Mouse (Mus musculus) MEL (cell line): ENCODE measurements around the gene Mgat4b. TPM values are rescaled to one million over a fixed set of nuclear protein-coding genes. Genes with fewer than 3 reads are reported as not detected.

Experiments
- DNase-seq: peaks from one replicate; pipeline ENCODE4 v3.0.0; 2011; ENCODE audit warnings: low read depth, low spot score
- H3K27ac ChIP-seq: 2 replicates; pipeline ENCODE4 v1.5.1; 2012; ENCODE audit warnings: low read depth, mild to moderate bottlenecking, control low read depth, low read length, moderate library complexity; ENCODE audit not compliant: control insufficient read depth
- H3K27me3 ChIP-seq, 2 experiments: fragments of 150-350 bp in 1 of 2; sonication (generic) in 1 of 2; 2 replicates each; pipeline ENCODE4 v1.6.1; 2012; ENCODE audit warnings: low read length in 2 of 2, mild to moderate bottlenecking in 2 of 2, improper control_type of control experiment in 1 of 2, moderate library complexity in 1 of 2; ENCODE audit not compliant: insufficient read depth in 2 of 2, control insufficient read depth in 1 of 2
- H3K36me3 ChIP-seq, 2 experiments: 2 replicates each; pipeline ENCODE4 v1.6.1; 2012 to 2014; ENCODE audit warnings: low read length in 2 of 2, improper control_type of control experiment in 1 of 2, inconsistent platforms in 1 of 2, mild to moderate bottlenecking in 1 of 2; ENCODE audit not compliant: insufficient read depth in 2 of 2, control insufficient read depth in 1 of 2
- H3K4me1 ChIP-seq, 2 experiments: fragments of 150-350 bp in 1 of 2; sonication (generic) in 1 of 2; 2 replicates each; pipeline ENCODE4 v1.6.1; 2012; ENCODE audit warnings: low read length in 2 of 2, improper control_type of control experiment in 1 of 2, mild to moderate bottlenecking in 1 of 2; ENCODE audit not compliant: insufficient read depth in 2 of 2, control insufficient read depth in 1 of 2
- H3K4me3 ChIP-seq, 2 experiments: fragments of 150-350 bp in 1 of 2; sonication (generic) in 1 of 2; 2 replicates each; pipeline ENCODE4 v1.5.1; 2012; ENCODE audit warnings: low read depth in 2 of 2, low read length in 2 of 2, mild to moderate bottlenecking in 2 of 2, moderate library complexity in 2 of 2, control low read depth in 1 of 2, improper control_type of control experiment in 1 of 2; ENCODE audit not compliant: control insufficient read depth in 1 of 2, insufficient read depth in 1 of 2
- H3K79me2 ChIP-seq: 2 replicates; pipeline ENCODE4 v1.6.1; 2012; ENCODE audit warnings: mild to moderate bottlenecking, low read length, moderate library complexity; ENCODE audit not compliant: control insufficient read depth, poor library complexity, insufficient read depth
- H3K9ac ChIP-seq: 2 replicates; pipeline ENCODE4 v1.6.1; 2012; ENCODE audit warnings: low read depth, mild to moderate bottlenecking, control low read depth, low read length, moderate library complexity; ENCODE audit not compliant: control insufficient read depth, poor library complexity, severe bottlenecking
- H3K9me3 ChIP-seq: fragments of 150-350 bp; sonication (generic); replicated peaks from 2 replicates; pipeline ENCODE4 v1.6.1; 2012; ENCODE audit warnings: mild to moderate bottlenecking, low read length, improper control_type of control experiment, moderate library complexity; ENCODE audit not compliant: insufficient read depth
- BHLHE40 ChIP-seq: IDR thresholded peaks from 2 replicates; pipeline ENCODE4 v1.6.1; 2012; ENCODE audit warnings: low read depth, mild to moderate bottlenecking, inconsistent platforms, low read length, improper control_type of control experiment, borderline replicate concordance
- CHD2 ChIP-seq: IDR thresholded peaks from 2 replicates; pipeline ENCODE4 v1.6.1; 2011; ENCODE audit warnings: low read length, improper control_type of control experiment
- CTCF ChIP-seq, 3 experiments: IDR thresholded peaks in 2 of 3; conservative IDR thresholded peaks in 1 of 3; 2 replicates each; pipeline ENCODE4 v1.5.1; 2011 to 2012; ENCODE audit warnings: low read length in 3 of 3, low read depth in 2 of 3, mild to moderate bottlenecking in 2 of 3, improper control_type of control experiment in 1 of 3, inconsistent platforms in 1 of 3, mixed read lengths in 1 of 3, moderate library complexity in 1 of 3; ENCODE audit not compliant: control insufficient read depth in 1 of 3, insufficient read depth in 1 of 3, poor library complexity in 1 of 3, severe bottlenecking in 1 of 3
- ELF1 ChIP-seq: IDR thresholded peaks from 2 replicates; pipeline ENCODE4 v1.6.1; 2014; ENCODE audit warnings: low read depth, mild to moderate bottlenecking, inconsistent platforms, low read length, improper control_type of control experiment, moderate library complexity
- EP300 ChIP-seq, 2 experiments: IDR thresholded peaks; 2 replicates each; pipeline ENCODE4 v1.6.1; 2011; ENCODE audit warnings: improper control_type of control experiment in 2 of 2, low read length in 2 of 2, low read depth in 1 of 2, mild to moderate bottlenecking in 1 of 2
- ETS1 ChIP-seq: IDR thresholded peaks from 2 replicates; pipeline ENCODE4 v1.6.1; 2012; ENCODE audit warnings: low read depth, mild to moderate bottlenecking, inconsistent platforms, low read length, improper control_type of control experiment, moderate library complexity
- GABPA ChIP-seq: IDR thresholded peaks from 2 replicates; pipeline ENCODE4 v1.6.1; 2012; ENCODE audit warnings: low read depth, mild to moderate bottlenecking, inconsistent platforms, low read length, improper control_type of control experiment, moderate library complexity
- JUND ChIP-seq: IDR thresholded peaks from 2 replicates; pipeline ENCODE4 v1.6.1; 2011; ENCODE audit warnings: low read depth, mild to moderate bottlenecking, improper control_type of control experiment, low read length
- MAFK ChIP-seq: IDR thresholded peaks from 2 replicates; pipeline ENCODE4 v1.6.1; 2011; ENCODE audit warnings: low read depth, mild to moderate bottlenecking, low read length, improper control_type of control experiment, borderline replicate concordance
- MAX ChIP-seq: IDR thresholded peaks from 2 replicates; pipeline ENCODE4 v1.6.1; 2011; ENCODE audit warnings: low read length, improper control_type of control experiment
- MEF2A ChIP-seq: IDR thresholded peaks from 2 replicates; pipeline ENCODE4 v1.6.1; 2014; ENCODE audit warnings: low read depth, mild to moderate bottlenecking, inconsistent platforms, low read length, improper control_type of control experiment; ENCODE audit not compliant: poor library complexity, insufficient replicate concordance, severe bottlenecking; ENCODE audit errors: extremely low read depth
- MXI1 ChIP-seq: IDR thresholded peaks from 2 replicates; pipeline ENCODE4 v1.6.1; 2011; ENCODE audit warnings: mild to moderate bottlenecking, low read depth, low read length, improper control_type of control experiment
- MYB ChIP-seq: IDR thresholded peaks from 2 replicates; pipeline ENCODE4 v1.6.1; 2011; ENCODE audit warnings: mild to moderate bottlenecking, low read depth, low read length, improper control_type of control experiment
- MYC ChIP-seq: IDR thresholded peaks from 2 replicates; pipeline ENCODE4 v1.6.1; 2011; ENCODE audit warnings: low read depth, mild to moderate bottlenecking, low read length, improper control_type of control experiment, moderate library complexity
- NELFE ChIP-seq: IDR thresholded peaks from 2 replicates; pipeline ENCODE4 v1.6.1; 2011; ENCODE audit warnings: low read depth, low read length, improper control_type of control experiment
- NRF1 ChIP-seq: IDR thresholded peaks from 2 replicates; pipeline ENCODE4 v1.6.1; 2014; ENCODE audit warnings: low read depth, mild to moderate bottlenecking, inconsistent platforms, low read length, improper control_type of control experiment, moderate library complexity; ENCODE audit not compliant: poor library complexity, insufficient read depth, severe bottlenecking
- POLR2AphosphoS2 ChIP-seq: IDR thresholded peaks from 2 replicates; pipeline ENCODE4 v1.6.1; 2011; ENCODE audit warnings: low read length, improper control_type of control experiment
- POLR2AphosphoS5 ChIP-seq: IDR thresholded peaks from 2 replicates; pipeline ENCODE4 v1.6.1; 2012; ENCODE audit warnings: low read depth, borderline replicate concordance, mild to moderate bottlenecking, inconsistent platforms, low read length, moderate library complexity, mixed read lengths
- RAD21 ChIP-seq: IDR thresholded peaks from 2 replicates; pipeline ENCODE4 v1.6.1; 2011; ENCODE audit warnings: mild to moderate bottlenecking, low read depth, low read length, improper control_type of control experiment
- RCOR1 ChIP-seq: IDR thresholded peaks from 2 replicates; pipeline ENCODE4 v1.6.1; 2012; ENCODE audit warnings: low read depth, mild to moderate bottlenecking, inconsistent platforms, low read length, improper control_type of control experiment
- SMC3 ChIP-seq: IDR thresholded peaks from 2 replicates; pipeline ENCODE4 v1.6.1; 2011; ENCODE audit warnings: low read depth, low read length, improper control_type of control experiment
- USF1 ChIP-seq: IDR thresholded peaks from 2 replicates; pipeline ENCODE4 v1.6.1; 2014; ENCODE audit warnings: low read depth, mild to moderate bottlenecking, inconsistent platforms, low read length, improper control_type of control experiment, moderate library complexity
- ZC3H11A ChIP-seq: IDR thresholded peaks from 2 replicates; pipeline ENCODE4 v1.6.1; 2012; ENCODE audit warnings: low read depth, mild to moderate bottlenecking, inconsistent platforms, low read length, improper control_type of control experiment
- ZKSCAN1 ChIP-seq: IDR thresholded peaks from 2 replicates; pipeline ENCODE4 v1.6.1; 2012; ENCODE audit warnings: low read depth, mild to moderate bottlenecking, inconsistent platforms, low read length, improper control_type of control experiment, moderate library complexity
- ZMIZ1 ChIP-seq: IDR thresholded peaks from 2 replicates; pipeline ENCODE4 v1.6.1; 2012; ENCODE audit warnings: low read depth, mild to moderate bottlenecking, inconsistent platforms, low read length, improper control_type of control experiment, moderate library complexity
- ZNF384 ChIP-seq: IDR thresholded peaks from 2 replicates; pipeline ENCODE4 v1.6.1; 2012; ENCODE audit warnings: low read depth, mild to moderate bottlenecking, inconsistent platforms, low read length, improper control_type of control experiment
- polyA plus RNA-seq, 2 experiments: library from polyadenylated mRNA; stranded (reverse) in 1 of 2; unstranded in 1 of 2; fragments of >175 nt in 1 of 2; fragments of >200 nt in 1 of 2; gene quantifications; 2 replicates each; pipeline versions ENCODE4 v1.2.1 to v1.2.4; 2012; ENCODE audit warnings: low replicate concordance in 2 of 2, low read depth in 1 of 2; ENCODE audit not compliant: insufficient read length in 2 of 2, insufficient read depth in 1 of 2, missing spikeins in 1 of 2
- total RNA-seq: library from RNA; depleted of rRNA; stranded (reverse); fragments of 300-350 nt; gene quantifications from 2 replicates; pipeline ENCODE4 v1.2.3, GENCODE M21; 2012

The Mgat4b gene
- total and polyA plus RNA-seq, 3 experiments = 33.7 to 69.4 TPM; not detected in 1

- no peaks in the 10 kb centered on the region for H3K27me3 ChIP-seq
- TF ChIP-seq MYB (no peak), GABPA (no peak), CHD2 (no peak), MAX (no peak), NRF1 (no peak), MXI1 (no peak), MEF2A (no peak), ETS1 (no peak), EP300 (IDR thresholded peaks at IDR 0.05; ENCODE audit: low read depth in 1 of 2, low read length in 2 of 2) (no peak)
- TF ChIP-seq, all 39 proteins: peak for 0
- Histone ChIP-seq H3K27ac (no peak overlapping the region), H3K4me3 (no peak overlapping the region), H3K9me3 (no peaks in the 10 kb centered on the region), H3K36me3 (peaks cover 0 to 6% of the 10 kb centered on the region in 2 experiments; a peak in 2 of 4 replicates), H3K9ac (no peak overlapping the region), H3K79me2 (no peaks in the 10 kb centered on the region), H3K4me1 (0 out of 4 replicates have a peak, but pooled peaks cover 0 to 4% of the 10 kb centered on the region in 2 experiments)
- no peak for DNase-seq
Measured at GRCm38 (mm10) chr11:50256615-50257014, 45.9 kb downstream of the Mgat4b start.

- Histone ChIP-seq H3K27ac (no peak overlapping the region), H3K4me1 (0 out of 4 replicates have a peak, but pooled peaks cover 0 to 4% of the 10 kb centered on the region in 2 experiments)
Measured at GRCm38 (mm10) chr11:50258310-50258709, 47.6 kb downstream of the Mgat4b start.

GRCm38 (mm10) chr11:50262020-50262419, 51.3 kb downstream of the Mgat4b start:
- Histone ChIP-seq H3K27me3 (no peaks in the 10 kb centered on the region), H3K36me3 (peaks cover 0 to 17% of the 10 kb centered on the region in 2 experiments; a peak in 2 of 4 replicates), H3K9me3 (no peaks in the 10 kb centered on the region), H3K79me2 (no peaks in the 10 kb centered on the region), H3K4me1 (0 out of 4 replicates have a peak, but pooled peaks cover 0 to under 1% of the 10 kb centered on the region in 2 experiments), H3K9ac (no peak overlapping the region)
- TF ChIP-seq RCOR1 (no peak), MYB (no peak), NELFE (no peak), ZMIZ1 (no peak), JUND (no peak), USF1 (no peak), MAFK (no peak), RAD21 (peak; percentile 51), SMC3 (peak; percentile 50), GABPA (no peak), POLR2AphosphoS2 (no peak), CTCF (IDR thresholded peaks at IDR 0.05 in 2 of 3, conservative IDR thresholded peaks at IDR 0.05 in 1 of 3; ENCODE audit: control insufficient read depth in 1 of 3, insufficient read depth in 1 of 3, low read depth in 2 of 3, low read length in 3 of 3, poor library complexity in 1 of 3, severe bottlenecking in 1 of 3) (peak; percentile 17 to 58 (median 47); a peak in 4 of 6 replicates), MYC (no peak), ZC3H11A (peak; percentile 33), BHLHE40 (no peak), ZNF384 (no peak), ZKSCAN1 (no peak)
- TF ChIP-seq, all 39 proteins: peak for 4
- no peak overlapping the region for H3K4me3 ChIP-seq
- H3K27ac ChIP-seq = no peak overlapping the region
- peak; percentile 45 for DNase-seq

More at GRCm38 (mm10) chr11:50258310-50258709, 47.6 kb downstream of the Mgat4b start:
- Histone ChIP-seq H3K9me3 (no peaks in the 10 kb centered on the region), H3K9ac (no peak overlapping the region), H3K79me2 (no peaks in the 10 kb centered on the region), H3K27me3 (no peaks in the 10 kb centered on the region), H3K4me3 (no peak overlapping the region), H3K36me3 (peaks cover 0 to 9% of the 10 kb centered on the region in 2 experiments; a peak in 2 of 4 replicates)
- TF ChIP-seq ELF1 (no peak), MEF2A (no peak), POLR2AphosphoS5 (no peak)
- no peak for DNase-seq
